Mouse (Mus musculus) heart, postnatal 4 days (tissue): ENCODE measurements around the gene Pfkl. TPM values are rescaled to one million over a fixed set of nuclear protein-coding genes. Genes with fewer than 3 reads are reported as not detected.
"Not testable (repeated sequence)": the region's sequence is repeated elsewhere in the genome, so short reads cannot be mapped to it uniquely, and the experiment has no call there.

Experiments used
- DNase-seq: peaks from one replicate; pipeline ENCODE4 v3.0.0; 2021
- total RNA-seq, 2 experiments: library from RNA; stranded (reverse); gene quantifications; 2 replicates each; pipeline ENCODE4 v1.2.3; 2021

Gene Pfkl
- total RNA-seq, result 100 to 1,000 TPM; 118 to 133 TPM

GRCm38 (mm10) chr10:78009945-78010293 is at the start of gene Pfkl:
TSS of gene Pfkl (minus strand) at chr10:78010083.
- no peak for DNase-seq

GRCm38 (mm10) chr10:78057056-78057455 is 47.2 kb upstream of the Pfkl start:
- DNase-seq, result no peak

DNA sequence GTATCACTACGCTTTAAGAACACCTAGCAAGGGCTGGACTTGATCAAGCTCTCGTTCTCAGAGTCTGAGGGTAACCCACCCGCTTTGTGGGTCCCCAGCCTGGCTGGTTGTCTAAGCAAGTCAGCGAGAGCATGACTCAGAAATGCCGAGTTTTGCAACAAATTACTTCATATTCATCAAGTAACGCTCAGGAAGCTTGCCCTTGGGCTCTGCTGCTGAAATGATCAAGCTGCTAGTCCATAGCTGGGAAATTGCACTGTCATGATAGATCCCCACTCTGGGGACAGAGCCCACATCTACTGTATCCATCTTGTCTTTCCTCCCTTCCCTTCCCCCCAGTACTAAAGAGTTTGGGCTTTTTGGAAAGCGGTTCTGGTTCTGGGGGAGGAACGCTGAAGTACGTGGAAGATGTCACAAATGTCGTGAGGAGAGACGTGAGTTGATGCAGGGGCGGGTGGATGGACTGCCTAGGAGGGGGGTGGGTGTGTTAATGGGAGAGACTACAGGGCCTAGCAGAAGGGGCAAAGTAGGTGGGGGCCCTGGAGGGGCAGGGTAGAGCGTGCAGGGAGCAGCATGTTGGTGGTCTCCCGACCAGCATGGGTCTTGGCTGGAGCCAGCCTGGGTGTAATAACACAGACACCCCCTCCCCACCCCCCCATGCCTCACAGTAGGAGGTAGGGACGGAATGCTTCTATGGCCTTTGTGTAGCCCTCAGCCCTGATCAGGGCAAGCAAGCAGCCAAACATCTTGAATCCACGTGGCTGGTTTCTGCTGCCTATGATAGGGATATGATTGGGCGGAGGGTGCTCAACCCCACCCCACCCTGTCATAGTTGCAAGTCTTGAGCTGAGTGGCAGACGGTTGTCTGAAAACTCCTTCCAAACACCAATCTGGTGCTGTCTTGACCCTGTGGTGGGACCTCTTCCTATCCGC is 45.0 kb upstream of the Pfkl start:
- no peak for DNase-seq

DNA sequence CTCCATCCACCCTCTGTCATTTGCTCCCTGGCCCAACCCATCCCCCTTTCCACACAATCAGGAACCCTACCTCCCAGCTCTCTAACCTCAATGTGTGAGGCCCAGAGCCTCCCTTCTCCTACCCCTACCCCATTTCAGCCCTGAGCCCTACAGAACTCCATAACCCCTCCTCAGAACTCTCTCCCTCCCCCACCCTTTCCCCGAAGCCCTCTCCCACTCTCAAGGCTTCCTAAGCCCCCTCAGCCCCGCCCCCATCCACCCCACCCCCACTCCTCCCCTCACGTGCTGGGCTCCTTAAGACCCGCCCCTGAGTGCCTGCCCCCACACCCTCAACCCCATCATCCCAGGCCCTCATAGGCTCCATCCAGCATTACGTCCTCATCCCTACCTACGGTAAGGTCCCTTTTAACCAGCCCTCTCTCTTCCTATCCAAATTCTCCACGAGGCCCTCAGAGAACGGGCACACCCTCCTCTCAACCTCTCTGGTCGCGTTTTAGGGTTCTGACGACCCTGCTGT is 39.7 kb upstream of the Pfkl start:
- no peak for DNase-seq

DNA sequence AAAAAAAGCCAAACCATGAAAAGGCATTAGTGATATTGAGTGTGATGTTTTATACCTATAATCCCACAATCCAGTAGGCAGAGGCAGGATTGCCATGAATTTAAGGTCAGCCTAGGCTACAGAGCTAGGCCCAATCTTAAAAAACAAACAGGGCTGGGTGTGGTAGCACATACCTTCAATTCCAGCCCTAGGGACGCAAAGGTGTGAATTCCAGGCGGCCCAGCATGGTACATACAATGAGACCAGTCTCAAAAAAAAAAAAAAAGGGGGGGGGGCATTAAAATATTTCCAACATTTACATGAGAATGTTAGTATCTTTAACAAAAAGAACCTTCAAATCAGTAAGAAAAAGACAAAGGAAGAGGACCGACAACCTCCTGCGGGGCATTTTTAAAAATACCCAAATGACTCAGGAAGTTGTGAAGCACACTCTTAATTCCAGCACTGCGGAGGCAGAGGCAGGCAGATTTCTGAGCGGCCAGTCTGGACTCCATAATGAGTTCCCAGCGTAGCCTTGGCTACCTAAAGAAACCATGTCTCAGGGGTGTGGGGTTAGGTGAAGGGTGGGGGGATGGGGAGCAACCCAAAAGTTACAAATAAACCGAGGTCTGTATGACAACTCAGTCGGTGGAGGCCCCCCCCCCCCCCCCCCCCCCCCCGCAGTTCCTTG is 38.3 kb upstream of the Pfkl start:
- no peak for DNase-seq

GRCm38 (mm10) chr10:78046388-78046787 is 36.5 kb upstream of the Pfkl start:
- DNase-seq, result no peak

DNA sequence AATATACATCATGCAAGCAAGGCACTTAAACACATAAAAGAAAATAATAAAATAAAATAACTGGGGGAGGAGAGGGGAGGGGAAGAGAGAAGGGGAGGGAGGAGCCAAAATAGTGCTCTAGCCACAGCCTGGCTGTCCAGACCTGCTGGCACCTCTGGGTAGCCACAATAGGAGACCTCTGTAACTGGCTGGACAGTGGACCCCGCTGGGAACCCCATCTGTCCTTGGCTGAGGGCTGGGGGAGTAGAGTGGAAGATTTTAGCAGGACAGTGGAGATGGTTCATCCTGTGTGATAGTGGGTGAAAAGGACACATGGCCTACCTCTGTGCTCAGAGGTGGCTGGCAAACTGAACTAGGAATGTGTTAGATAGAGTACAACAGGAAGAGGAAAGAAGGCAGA is 34.6 kb upstream of the Pfkl start:
- no peak for DNase-seq

DNA sequence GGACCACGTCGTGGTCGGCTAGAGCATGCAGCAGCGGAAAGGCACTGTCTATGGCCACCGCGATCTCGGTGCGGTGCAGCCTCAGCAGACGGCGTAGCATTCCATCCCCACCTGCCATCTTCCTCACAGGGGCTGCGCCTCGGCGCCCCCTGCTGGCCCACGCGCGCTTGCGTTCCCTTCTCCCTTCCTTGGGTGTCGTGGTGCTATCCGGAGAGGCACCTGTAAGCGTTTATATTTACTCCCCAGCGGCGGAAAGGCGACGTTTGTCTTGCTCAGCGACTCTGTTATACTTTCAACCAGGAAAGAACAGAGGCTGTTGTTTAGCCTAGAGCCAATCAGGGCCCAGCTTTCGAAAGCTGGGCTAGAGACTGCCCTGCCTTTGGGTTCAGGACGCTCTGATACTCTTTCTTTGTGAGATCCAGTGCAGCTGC is 33.5 kb upstream of the Pfkl start, which contains the start of gene Aire:
Aire (minus strand) TSS at position 205 of the 431 bp plus-strand sequence.
- peak; percentile 57 for DNase-seq

DNA sequence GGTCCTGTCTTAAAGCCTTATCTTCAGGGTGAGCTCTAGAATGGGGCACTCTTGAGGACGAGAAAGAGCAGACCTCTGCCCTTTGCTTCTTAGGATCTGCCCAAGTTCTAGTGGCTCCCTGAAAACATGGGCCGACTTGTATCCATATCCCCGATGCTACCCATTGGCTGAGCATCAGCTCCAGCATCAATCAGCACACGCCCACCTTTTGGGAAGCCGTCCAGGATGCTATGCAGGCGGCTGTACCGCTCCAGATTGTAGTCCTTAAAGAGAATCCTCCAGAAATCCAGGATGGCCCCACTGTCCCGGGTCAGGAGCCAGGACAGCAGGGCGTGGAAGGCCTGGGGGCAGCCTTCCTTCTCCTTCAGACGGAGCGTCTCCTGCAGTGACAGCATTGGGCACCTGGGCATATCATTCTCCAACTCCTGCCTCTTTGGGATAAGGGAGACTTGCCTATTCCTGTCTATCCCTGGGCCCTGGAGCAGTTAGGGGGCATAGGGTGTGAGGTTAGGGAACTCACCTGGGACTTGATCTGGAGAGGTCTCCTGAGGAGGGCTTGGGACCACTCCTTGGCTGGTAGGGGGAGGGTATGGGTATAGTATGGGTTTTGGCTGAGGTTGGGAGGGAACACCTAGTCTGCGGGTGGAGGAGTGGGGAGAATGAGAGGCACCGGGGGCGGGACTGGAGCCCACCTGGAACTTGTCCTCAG is 33.0 kb upstream of the Pfkl start:
- no peak for DNase-seq

DNA sequence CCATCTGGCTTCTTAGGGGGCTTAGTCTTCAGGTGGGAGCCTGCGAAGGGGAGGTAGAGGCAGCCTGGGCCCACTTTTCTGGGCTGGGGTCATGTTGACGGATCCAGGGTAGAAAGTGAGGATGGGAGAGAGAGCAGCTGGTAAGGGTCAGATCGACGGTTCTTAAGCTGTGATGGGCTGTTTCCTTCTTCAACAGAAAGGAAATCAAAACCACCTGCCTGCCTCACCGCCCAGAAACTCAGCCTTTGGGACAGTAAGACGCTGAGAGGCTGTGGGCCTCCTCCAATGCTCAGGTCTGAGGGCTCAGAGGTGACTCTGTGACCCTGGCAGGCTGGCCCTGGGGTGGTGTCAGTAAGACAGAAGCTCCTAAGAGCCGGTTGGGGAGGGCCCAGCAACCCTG is 32.2 kb upstream of the Pfkl start:
- DNase-seq, result no peak

DNA sequence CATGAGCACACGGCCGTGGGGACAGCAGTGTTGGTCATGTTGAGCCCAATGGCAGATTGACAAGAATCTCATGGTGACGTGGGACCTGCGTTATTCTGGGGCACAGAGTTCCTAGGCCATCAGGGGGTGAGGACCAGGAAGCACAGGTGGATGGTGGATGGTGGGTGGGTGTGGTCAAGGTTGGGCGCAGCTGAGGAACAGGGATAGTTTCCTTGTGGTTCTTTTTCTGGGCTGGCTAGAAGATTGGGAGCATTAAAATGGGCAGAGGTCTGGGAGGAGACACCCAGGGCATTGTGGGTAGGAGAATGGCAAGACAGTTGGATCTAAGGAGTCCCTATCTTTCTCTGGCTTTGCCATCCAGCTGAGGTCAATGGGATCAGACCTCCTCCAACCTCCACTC is 31.8 kb upstream of the Pfkl start, which contains the start of gene Dnmt3l:
Dnmt3l (plus strand) TSS at position 301 of the 400 bp plus-strand sequence.
- no peak for DNase-seq

- no peak for DNase-seq
These were observed 27.3 kb upstream of the Pfkl start for GRCm38 (mm10) chr10:78037139-78037538.

DNA sequence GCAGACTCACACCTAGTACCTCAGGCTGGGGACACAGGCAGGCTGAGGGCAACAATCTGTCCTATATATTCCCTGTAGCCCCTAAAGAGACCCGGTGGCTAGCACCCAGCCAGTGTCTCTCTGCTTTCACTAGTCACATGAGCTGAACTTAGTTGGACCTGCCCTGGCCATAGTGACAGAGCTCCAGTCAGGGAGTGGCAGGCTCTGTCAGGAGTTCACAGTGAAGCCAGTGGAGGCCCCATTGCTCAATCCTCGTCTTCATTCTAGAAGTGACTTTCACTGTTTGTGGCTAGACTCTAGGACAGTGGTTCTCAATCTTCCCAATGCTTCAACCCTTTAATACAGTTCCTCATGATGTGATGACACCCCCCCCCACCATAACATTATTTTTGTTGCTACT is 22.1 kb upstream of the Pfkl start:
- DNase-seq, result no peak

- no peak for DNase-seq
These were observed 19.2 kb upstream of the Pfkl start for GRCm38 (mm10) chr10:78029080-78029479.

GRCm38 (mm10) chr10:78028129-78028528 is 18.2 kb upstream of the Pfkl start:
- DNase-seq, result peak; percentile 83

DNA sequence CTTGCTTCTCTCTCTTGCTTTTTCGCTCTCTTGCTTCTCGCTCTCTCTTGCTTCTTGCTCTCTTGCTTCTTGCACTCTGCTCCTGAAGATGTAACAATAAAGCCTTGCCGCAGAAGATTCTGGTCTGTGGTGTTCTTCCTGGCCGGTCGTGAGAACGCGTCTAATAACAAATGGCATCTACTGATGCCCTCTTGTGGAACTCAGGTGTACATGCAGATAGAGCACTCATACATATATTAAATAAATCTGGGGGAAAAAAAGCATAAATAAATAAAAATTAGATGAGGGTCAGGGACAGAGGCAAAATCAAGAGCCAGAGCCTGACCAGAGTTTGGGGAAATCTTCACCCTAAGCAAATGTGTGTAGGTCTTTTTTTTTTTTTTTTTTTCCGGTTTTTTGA is 15.6 kb upstream of the Pfkl start:
- not testable (repeated sequence) for DNase-seq

- not testable (repeated sequence) for DNase-seq
These were observed 10.1 kb upstream of the Pfkl start for GRCm38 (mm10) chr10:78019984-78020383.

DNA sequence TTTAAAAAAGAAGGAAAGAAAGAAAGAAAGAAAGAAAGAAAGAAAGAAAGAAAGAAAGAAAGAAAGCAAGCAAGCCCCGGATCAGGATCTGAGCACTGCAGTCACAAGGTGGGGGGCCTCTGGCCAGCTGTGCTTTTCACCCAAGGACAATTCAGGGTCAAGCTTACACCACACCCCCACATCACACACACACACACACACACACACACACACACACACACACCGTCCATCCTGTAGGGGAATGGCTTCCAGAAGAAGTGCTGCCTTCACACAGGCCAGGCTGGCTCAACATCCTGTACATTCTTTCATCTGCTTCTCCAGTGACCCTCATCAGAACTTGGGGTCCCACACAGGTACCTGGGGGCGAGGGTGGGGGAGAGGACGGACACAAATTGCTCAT is 9.4 kb upstream of the Pfkl start:
- DNase-seq, result no peak

DNA sequence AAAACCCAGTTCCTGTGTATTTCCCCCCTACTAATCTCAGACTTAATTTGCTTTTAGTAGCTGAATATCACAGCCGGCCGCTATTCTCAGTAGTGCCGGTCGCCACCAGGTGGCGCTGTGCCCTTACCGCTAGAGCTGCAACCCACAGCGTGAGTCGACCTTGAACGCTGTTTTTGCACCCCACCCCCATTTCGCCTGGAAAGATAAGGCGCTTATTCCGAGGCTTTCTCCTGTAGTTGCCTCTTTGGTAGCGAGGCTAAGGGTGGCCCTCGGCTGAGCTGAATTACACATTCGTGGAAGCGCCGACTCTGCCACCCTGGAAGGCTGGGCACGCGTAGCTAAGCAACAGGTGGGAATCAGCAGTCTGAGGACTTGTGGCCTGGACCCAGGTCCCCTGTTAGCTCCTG is 8.9 kb upstream of the Pfkl start:
- DNase-seq, result peak; percentile 89

- no peak for DNase-seq
These were observed 6.5 kb upstream of the Pfkl start for GRCm38 (mm10) chr10:78016366-78016765.

GRCm38 (mm10) chr10:78015489-78015888 is 5.6 kb upstream of the Pfkl start:
- DNase-seq, result no peak

DNA sequence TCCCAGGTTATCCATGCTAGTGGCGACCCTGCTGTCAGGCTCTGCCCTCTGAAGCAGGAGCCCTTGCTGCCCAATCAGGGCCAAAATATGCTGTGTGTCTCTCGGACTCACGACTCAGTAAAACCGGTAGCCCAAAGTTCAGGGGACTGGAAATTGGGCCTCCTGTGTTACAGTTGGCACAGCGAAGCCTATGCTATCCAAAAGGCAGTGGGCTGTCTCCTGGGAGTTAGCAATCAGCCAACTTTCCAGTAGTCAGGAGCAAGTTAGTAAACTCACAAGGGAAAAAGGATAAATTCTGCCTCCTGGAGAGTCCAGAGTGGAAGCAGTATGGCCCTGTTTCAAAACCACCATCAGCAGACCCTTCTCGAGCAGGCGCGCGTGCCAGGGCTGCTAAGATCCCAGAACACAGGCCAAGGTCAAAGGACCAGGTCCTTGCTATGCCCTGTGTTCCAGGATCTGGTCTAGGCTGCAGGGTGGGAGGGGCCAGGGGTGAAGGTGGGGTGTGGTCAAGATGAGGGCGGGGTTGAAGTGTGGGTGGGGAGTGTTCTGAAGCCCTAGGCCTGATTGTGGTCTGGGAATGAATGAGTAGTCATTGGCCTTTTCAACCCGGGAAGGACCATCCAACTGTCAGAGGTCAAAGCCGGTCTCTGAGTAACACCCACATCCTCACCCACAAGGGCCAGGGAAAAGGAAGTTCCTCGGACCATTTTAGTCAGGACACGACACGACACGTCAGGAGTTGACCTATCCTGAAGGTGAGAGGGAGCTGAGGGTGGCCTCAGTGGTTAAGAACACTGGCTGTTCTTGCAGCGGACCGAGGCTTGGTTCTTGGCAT is 3.0 kb upstream of the Pfkl start:
- no peak for DNase-seq
